Mouse (Mus musculus) intestine, embryonic 14.5 days (tissue): ENCODE measurements around the gene Gigyf2. TPM values are rescaled to one million over a fixed set of nuclear protein-coding genes. Genes with fewer than 3 reads are reported as not detected.

ENCODE experiments used
- ATAC-seq: fragments of 200-750 bp; cut with Nextera tagmentation; replicated peaks from 2 replicates; pipeline ENCODE4 v1.8.0; 2017; ENCODE audit warnings: low read depth, moderate number of reproducible peaks, moderate TSS enrichment, moderate library complexity; ENCODE audit not compliant: low FRiP score, low TSS enrichment
- DNase-seq: peaks from one replicate; pipeline ENCODE4 v3.0.0-alpha.2; 2018; ENCODE audit warnings: low spot score
- H3K27ac ChIP-seq: fragments of 300-500 bp; sonication (generic); 2 replicates; pipeline ENCODE4 v1.5.1; 2014; ENCODE audit warnings: low read depth, mild to moderate bottlenecking, control low read depth
- H3K27me3 ChIP-seq: fragments of 300-500 bp; sonication (generic); replicated peaks from 2 replicates; pipeline ENCODE4 v1.6.1; 2014; ENCODE audit warnings: low read length, control low read depth; ENCODE audit not compliant: control insufficient read depth, insufficient read depth
- H3K36me3 ChIP-seq: fragments of 300-500 bp; sonication (generic); 2 replicates; pipeline ENCODE4 v1.6.1; 2014; ENCODE audit warnings: low read length, control low read depth; ENCODE audit not compliant: control insufficient read depth, insufficient read depth
- H3K4me1 ChIP-seq: fragments of 300-500 bp; sonication (generic); replicated peaks from 2 replicates; pipeline ENCODE4 v1.6.1; 2014; ENCODE audit warnings: low read length, control low read depth, mixed read lengths; ENCODE audit not compliant: control insufficient read depth, insufficient read depth
- H3K4me2 ChIP-seq: fragments of 300-500 bp; sonication (generic); 2 replicates; pipeline ENCODE4 v1.6.1; 2014; ENCODE audit warnings: low read length
- H3K4me3 ChIP-seq: fragments of 300-500 bp; sonication (generic); 2 replicates; pipeline ENCODE4 v1.5.1; 2014; ENCODE audit warnings: low read depth, low read length, control low read depth, mixed read lengths
- H3K9ac ChIP-seq: fragments of 300-500 bp; sonication (generic); 2 replicates; pipeline ENCODE4 v1.6.1; 2014; ENCODE audit warnings: mild to moderate bottlenecking, low read length
- H3K9me3 ChIP-seq: fragments of 300-500 bp; sonication (generic); 2 replicates; pipeline ENCODE4 v1.6.1; 2016; ENCODE audit warnings: low read length, control low read depth; ENCODE audit not compliant: control insufficient read depth
- WGBS: fragments of 180-500 bp; shearing (Covaris S2); extraction: QIAGEN DNeasy Blood & Tissue Kit; methylation state at CpG from one replicate; pipeline ENCODE4 v1.1.7; 2014; 5-methylcytosine and 5-hydroxymethylcytosine counted together
- polyA plus RNA-seq: library from polyadenylated mRNA; unstranded; fragments of >200 nt; fragmentation: Nextera tagmentation; extraction: Ambion mirVana; gene quantifications from 2 replicates; pipeline ENCODE4 v1.2.1, GENCODE M21; 2014

Gene Gigyf2
- polyA plus RNA-seq, 1 experiment from 2014 or later = 45.2 TPM

DNA sequence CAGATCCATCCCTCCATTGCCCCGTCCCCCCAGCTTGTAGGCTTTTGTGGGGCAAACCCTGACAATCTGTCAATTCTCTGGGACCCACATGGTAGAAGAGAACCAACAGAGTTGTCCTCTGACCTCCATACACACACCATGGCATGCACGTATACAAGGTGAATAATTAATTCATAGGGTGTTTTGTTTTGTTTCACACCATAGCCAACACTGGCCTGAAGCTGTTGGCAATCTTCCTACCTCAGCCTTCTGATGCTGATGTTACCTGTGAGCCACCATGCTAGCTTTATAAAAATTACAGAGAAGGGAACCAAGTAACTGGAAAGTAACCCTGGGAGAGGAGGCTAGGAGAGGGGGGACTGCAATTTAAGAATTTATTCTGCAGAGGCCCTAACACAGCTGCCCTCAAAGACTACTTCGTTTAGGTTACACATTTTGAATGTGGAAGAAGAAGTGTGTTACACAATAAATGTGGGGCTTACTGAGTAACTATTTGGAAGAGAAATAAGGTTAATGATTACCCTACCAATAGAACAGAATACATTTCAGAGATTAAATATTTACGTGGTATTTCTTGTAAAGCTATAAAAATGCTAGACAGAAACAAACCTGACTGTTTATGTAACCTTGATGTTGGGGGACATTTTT, 32.6 kb upstream of the Gigyf2 start:
- Histone ChIP-seq H3K9me3 (no peaks in the 10 kb centered on the region), H3K9ac (no peak overlapping the region), H3K27me3 (no peaks in the 10 kb centered on the region), H3K4me2 (no peak overlapping the region), H3K4me1 (no peaks in the 10 kb centered on the region), H3K27ac (no peak overlapping the region), H3K4me3 (no peak overlapping the region), H3K36me3 (no peaks in the 10 kb centered on the region)
- no peak for ATAC-seq
- WGBS = 54% methylated on average over 4 of the region's 4 CpGs
- DNase-seq = no peak

GRCm38 (mm10) chr1:87294951-87295350, 31.8 kb upstream of the Gigyf2 start:
- H3K4me1 ChIP-seq = no peaks in the 10 kb centered on the region
- H3K9ac ChIP-seq = no peak overlapping the region
- H3K9me3 ChIP-seq = no peaks in the 10 kb centered on the region
- no peak for ATAC-seq
- no peak overlapping the region for H3K27ac ChIP-seq
- H3K27me3 ChIP-seq = no peaks in the 10 kb centered on the region
- H3K4me2 ChIP-seq = no peak overlapping the region
- H3K4me3 ChIP-seq = no peak overlapping the region
- 49% methylated on average over 4 of the region's 4 CpGs for WGBS
- no peak for DNase-seq
- H3K36me3 ChIP-seq = no peaks in the 10 kb centered on the region

DNA sequence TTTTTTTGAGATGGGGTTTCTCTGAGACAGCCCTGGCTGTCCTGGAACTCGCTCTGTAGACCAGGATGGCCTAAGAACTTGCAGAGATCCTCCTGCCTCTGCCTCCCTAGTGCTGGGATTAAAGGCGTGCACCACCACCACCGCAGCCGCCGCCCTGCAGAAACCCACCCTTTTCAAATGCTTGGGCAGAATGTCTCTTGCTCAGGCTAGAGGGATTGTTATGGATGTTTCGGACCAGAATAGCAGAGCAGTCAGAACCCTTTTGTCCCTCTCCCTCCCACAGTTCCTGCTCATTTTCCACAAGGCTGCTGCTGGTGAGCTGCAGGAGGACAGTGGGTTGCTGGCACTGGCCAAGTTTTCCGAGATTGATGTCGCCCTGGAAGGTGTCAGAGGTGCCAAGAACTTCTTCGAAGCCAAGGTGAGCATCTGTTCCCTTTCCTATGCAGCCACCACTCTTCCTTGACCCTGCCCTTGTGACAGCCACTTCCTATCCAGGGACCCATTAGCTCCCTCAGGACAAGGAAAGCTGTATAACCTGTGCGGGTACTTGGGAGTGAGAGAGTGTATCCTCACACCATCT, 29.4 kb upstream of the Gigyf2 start:
- Histone ChIP-seq H3K27ac (no peak overlapping the region), H3K9ac (no peak overlapping the region), H3K4me3 (no peak overlapping the region), H3K9me3 (no peaks in the 10 kb centered on the region), H3K4me1 (no peaks in the 10 kb centered on the region), H3K27me3 (no peaks in the 10 kb centered on the region), H3K36me3 (no peaks in the 10 kb centered on the region), H3K4me2 (no peak overlapping the region)
- DNase-seq = no peak
- 84% methylated on average over 10 of the region's 10 CpGs for WGBS
- ATAC-seq = no peak

DNA sequence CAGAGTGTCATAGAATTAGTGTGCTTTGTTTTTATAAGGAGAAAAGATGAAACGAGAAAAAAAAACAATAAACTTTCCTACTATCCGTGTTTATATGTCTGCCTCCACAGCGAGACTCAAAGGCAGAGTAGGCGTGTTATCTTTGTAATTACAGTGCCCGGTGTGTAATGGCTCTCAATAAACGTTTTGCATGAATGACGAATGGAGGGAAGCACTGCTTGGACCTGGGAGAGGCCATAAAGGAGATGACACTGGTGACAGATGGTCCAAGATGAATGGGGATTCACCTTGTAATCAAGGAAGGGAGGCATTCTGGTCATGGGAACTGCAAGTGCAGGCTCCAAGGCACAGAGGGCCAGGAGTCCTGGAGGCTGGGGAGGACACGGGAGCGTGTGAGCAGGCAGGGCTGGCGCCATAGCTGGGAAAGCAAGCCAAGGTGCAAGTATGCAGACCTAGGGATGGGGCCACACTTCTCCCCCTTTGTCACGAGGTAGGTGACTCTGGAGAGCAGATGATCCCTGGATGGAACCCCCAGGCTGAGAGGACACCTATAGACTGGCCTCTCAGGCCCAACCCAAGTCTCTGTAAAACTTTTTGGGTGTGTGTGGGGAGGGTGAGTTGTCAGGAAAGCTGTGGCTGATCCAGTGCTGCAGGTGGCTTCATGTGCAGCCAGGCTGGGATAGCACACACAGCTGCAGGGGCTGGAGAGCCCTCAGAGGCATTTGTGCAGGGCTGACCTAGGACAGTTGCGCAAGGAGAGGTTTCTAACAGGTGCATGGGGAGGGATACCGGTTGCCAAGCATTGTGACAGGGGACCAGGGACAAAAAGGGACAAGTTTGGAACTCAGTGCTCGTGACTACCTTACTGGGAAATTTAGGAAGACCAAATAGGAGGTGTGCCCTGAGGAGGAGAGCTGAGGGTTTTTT, 26.2 kb upstream of the Gigyf2 start:
- no peak overlapping the region for H3K4me2 ChIP-seq
- ATAC-seq = no peak
- H3K36me3 ChIP-seq = no peaks in the 10 kb centered on the region
- no peaks in the 10 kb centered on the region for H3K9me3 ChIP-seq
- 52% methylated on average over 14 of the region's 14 CpGs for WGBS
- no peak overlapping the region for H3K27ac ChIP-seq
- DNase-seq = no peak
- no peak overlapping the region for H3K9ac ChIP-seq
- no peaks in the 10 kb centered on the region for H3K27me3 ChIP-seq
- H3K4me1 ChIP-seq = no peaks in the 10 kb centered on the region
- H3K4me3 ChIP-seq = no peak overlapping the region

DNA sequence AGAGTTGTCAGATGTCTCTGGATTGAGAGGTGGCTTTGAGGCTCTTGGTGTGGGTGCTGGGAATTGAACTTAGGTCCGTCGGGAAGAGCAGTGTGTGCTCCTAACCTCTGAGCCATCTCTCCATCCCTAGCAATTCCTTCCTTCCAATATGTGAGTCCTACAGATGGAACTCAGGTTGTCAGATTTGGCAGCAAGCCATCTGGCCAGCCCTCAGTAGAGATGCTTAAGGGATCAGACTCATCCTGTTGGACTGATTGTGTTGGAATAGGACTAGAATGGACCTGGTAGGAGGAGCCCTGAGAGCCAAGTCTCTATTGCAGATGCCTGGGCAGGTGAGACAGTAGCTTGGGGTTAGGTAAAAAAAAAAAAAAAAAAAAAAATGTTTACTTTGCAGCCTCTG, 24.8 kb upstream of the Gigyf2 start:
- H3K27me3 ChIP-seq = no peaks in the 10 kb centered on the region
- no peaks in the 10 kb centered on the region for H3K4me1 ChIP-seq
- H3K9ac ChIP-seq = no peak overlapping the region
- no peaks in the 10 kb centered on the region for H3K36me3 ChIP-seq
- no peak overlapping the region for H3K4me2 ChIP-seq
- 91% methylated on average over 2 of the region's 2 CpGs for WGBS
- H3K27ac ChIP-seq = no peak overlapping the region
- DNase-seq (no peak), ATAC-seq (no peak)
- no peaks in the 10 kb centered on the region for H3K9me3 ChIP-seq
- no peak overlapping the region for H3K4me3 ChIP-seq

GRCm38 (mm10) chr1:87308952-87309351, 17.8 kb upstream of the Gigyf2 start:
- no peak overlapping the region for H3K9ac ChIP-seq
- no peak overlapping the region for H3K4me3 ChIP-seq
- 79% methylated on average over 3 of the region's 3 CpGs for WGBS
- no peaks in the 10 kb centered on the region for H3K9me3 ChIP-seq
- H3K4me1 ChIP-seq = no peaks in the 10 kb centered on the region
- no peak for DNase-seq
- no peaks in the 10 kb centered on the region for H3K27me3 ChIP-seq
- no peak overlapping the region for H3K4me2 ChIP-seq
- no peak overlapping the region for H3K27ac ChIP-seq
- no peak for ATAC-seq
- H3K36me3 ChIP-seq = no peaks in the 10 kb centered on the region

- ATAC-seq = no peak
- WGBS = 70% methylated on average over 16 of the region's 16 CpGs
Measured at GRCm38 (mm10) chr1:87309621-87310020, 17.2 kb upstream of the Gigyf2 start.

DNA sequence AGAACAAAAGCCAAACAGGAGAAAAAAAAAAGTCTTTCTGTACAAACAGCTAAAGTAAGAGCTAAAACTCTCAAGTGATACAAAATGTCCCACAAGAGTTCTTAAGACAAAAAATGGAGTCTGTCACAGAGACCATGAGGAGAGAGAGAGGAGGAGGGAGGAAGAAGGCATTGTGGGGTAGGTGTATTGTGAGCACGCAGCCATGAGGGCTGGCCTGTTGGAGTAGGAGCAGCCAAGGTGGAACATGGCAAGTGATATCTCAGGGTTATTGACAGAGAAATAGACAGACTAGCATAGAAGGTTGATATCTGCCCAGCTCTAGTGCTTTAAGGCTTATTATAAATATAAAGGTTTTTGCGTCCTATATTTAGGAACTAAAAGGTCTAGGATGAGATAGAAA, 14.1 kb upstream of the Gigyf2 start:
- Histone ChIP-seq H3K4me2 (no peak overlapping the region), H3K9me3 (no peaks in the 10 kb centered on the region), H3K9ac (no peak overlapping the region), H3K27me3 (no peaks in the 10 kb centered on the region), H3K4me3 (no peak overlapping the region), H3K27ac (no peak overlapping the region), H3K4me1 (0 out of 2 replicates have a peak, but pooled peaks cover 2% of the 10 kb centered on the region), H3K36me3 (no peaks in the 10 kb centered on the region)
- 85% methylated on average over 2 of the region's 2 CpGs for WGBS
- ATAC-seq (no peak), DNase-seq (no peak)

More at GRCm38 (mm10) chr1:87309621-87310020, 17.2 kb upstream of the Gigyf2 start:
- Histone ChIP-seq H3K27me3 (no peaks in the 10 kb centered on the region), H3K9ac (no peak overlapping the region), H3K4me2 (no peak overlapping the region), H3K4me3 (no peak overlapping the region), H3K36me3 (no peaks in the 10 kb centered on the region), H3K27ac (no peak overlapping the region), H3K4me1 (no peaks in the 10 kb centered on the region), H3K9me3 (no peaks in the 10 kb centered on the region)
- no peak for DNase-seq
